Comparison of ENCODE assay signal across 12 mouse cellular contexts in genomic region chr4:24213262-24214036, GRCm38 (mm10).
DNase-seq lines count a peak whose midpoint lies in the region; ATAC-seq and TF ChIP-seq lines count a peak whose summit lies in the region.
"Had no signal": no experiment of that assay in that cellular context is flagged by ENCODE, and none has a peak within 500 bp of the region (broad histone marks: within the 10 kb centered on the region; RNA-seq: fewer than 3 reads in every experiment).

No protein-coding gene starts in this region.

- H3K4me1 ChIP-seq in hindbrain, embryonic 11.5 days (replicated peaks; ENCODE audit: control insufficient read depth, insufficient read depth, low read length), result no peaks in the 10 kb centered on the region
- peaks cover 5% of the 10 kb centered on the region; the same call in 1 of the 2 replicates for H3K4me1 ChIP-seq in midbrain, embryonic 16.5 days (ENCODE audit: control insufficient read depth, insufficient read depth, low read length)
- no peaks in the 10 kb centered on the region for H3K4me1 ChIP-seq in kidney, adult 2 months (ENCODE audit: control insufficient read depth, insufficient read depth, low read length)

- intact Hi-C loops in heart, postnatal 25 days (cut with DNase I), result no loop called here

- no peaks in the 10 kb centered on the region for H3K9me3 ChIP-seq in hindbrain, embryonic 11.5 days (ENCODE audit: control insufficient read depth, low read length)
- no peaks in the 10 kb centered on the region for H3K9me3 ChIP-seq in midbrain, embryonic 16.5 days (replicated peaks; ENCODE audit: control insufficient read depth, low read length, poor library complexity, severe bottlenecking)
- H3K9me3 ChIP-seq: G1E had no signal

- no peak for TF ChIP-seq POLR2A in kidney, adult 2 months (IDR thresholded peaks at IDR 0.05; ENCODE audit: low read depth, low read length)

- H3K4me2 ChIP-seq in hindbrain, embryonic 11.5 days (replicated peaks; ENCODE audit: low read depth, low read length), result no peak overlapping the region
- H3K4me2 ChIP-seq in midbrain, embryonic 16.5 days (ENCODE audit: low read length), result peak overlapping the region; percentile 0; the same call in 1 of the 2 replicates

- no peak overlapping the region; the same call in 1 of the 2 replicates for H3K27ac ChIP-seq in layer of hippocampus, adult 2 months
- no peak overlapping the region for H3K27ac ChIP-seq in hindbrain, embryonic 11.5 days (ENCODE audit: low read depth, low read length)
- no peak overlapping the region for H3K27ac ChIP-seq in midbrain, embryonic 16.5 days (ENCODE audit: low read length)
- H3K27ac ChIP-seq in kidney, adult 2 months (ENCODE audit: insufficient read depth, low read depth, low read length), result no peak overlapping the region

- H3K36me3 ChIP-seq in hindbrain, embryonic 11.5 days (ENCODE audit: control insufficient read depth, insufficient read depth, low read length), result no peaks in the 10 kb centered on the region
- H3K36me3 ChIP-seq in midbrain, embryonic 16.5 days (ENCODE audit: control insufficient read depth, insufficient read depth, low read length), result no peaks in the 10 kb centered on the region
- H3K36me3 ChIP-seq in kidney, adult 2 months (ENCODE audit: control insufficient read depth, insufficient read depth, low read length), result no peaks in the 10 kb centered on the region
- H3K36me3 ChIP-seq: G1E had no signal

- peak; percentile 11 to 30 for DNase-seq in layer of hippocampus, adult 2 months (ENCODE audit: low spot score in 2 of 2)
- no peak for DNase-seq in layer of hippocampus, postnatal 14 days (ENCODE audit: low spot score in 2 of 2)
- DNase-seq in embryo, embryonic 9.5 days (ENCODE audit: extremely low spot score), result peak; percentile 8
- peak; percentile 9 for DNase-seq in hindbrain, embryonic 11.5 days (ENCODE audit: low spot score)
- no peak for DNase-seq in kidney, adult 2 months
- no peak for DNase-seq in urinary bladder, postnatal 25 days (ENCODE audit: low spot score)
- DNase-seq in heart, postnatal 25 days (ENCODE audit: low spot score), result no peak
- DNase-seq: heart, adult 18-20 months; heart, postnatal 4 days had no signal

- ATAC-seq in hindbrain, embryonic 11.5 days (ENCODE audit: low FRiP score), result no peak
- peak; percentile 60; the same call in 1 of the 2 replicates for ATAC-seq in midbrain, embryonic 16.5 days
- ATAC-seq: activated CD4-positive, CD25-positive, alpha-beta regulatory T cell, adult 4 months had no signal

- TF ChIP-seq CTCF in layer of hippocampus, adult 2 months (conservative IDR thresholded peaks at IDR 0.05), result peak; percentile 33
- no peak for TF ChIP-seq CTCF in kidney, adult 2 months (conservative IDR thresholded peaks at IDR 0.05; ENCODE audit: insufficient read depth, insufficient read length, low read depth, low read length)

- WGBS in hindbrain, embryonic 11.5 days, result 64% methylated on average over 10 of the region's 10 CpGs
- 38% methylated on average over 10 of the region's 10 CpGs for WGBS in midbrain, embryonic 16.5 days
- 55% methylated on average over 10 of the region's 10 CpGs for WGBS in kidney, adult 2 months

- H3K4me3 ChIP-seq in layer of hippocampus, adult 2 months, result no peak overlapping the region
- no peak overlapping the region for H3K4me3 ChIP-seq in hindbrain, embryonic 11.5 days (ENCODE audit: low read depth, low read length)
- H3K4me3 ChIP-seq in midbrain, embryonic 16.5 days (ENCODE audit: low read depth, low read length), result no peak overlapping the region
- no peak overlapping the region for H3K4me3 ChIP-seq in kidney, adult 2 months (ENCODE audit: insufficient read depth, low read depth, low read length)

- H3K9ac ChIP-seq in hindbrain, embryonic 11.5 days (ENCODE audit: low read depth, low read length), result no peak overlapping the region
- H3K9ac ChIP-seq in midbrain, embryonic 16.5 days (ENCODE audit: low read depth, low read length), result no peak overlapping the region

- H3K27me3 ChIP-seq in hindbrain, embryonic 11.5 days (ENCODE audit: control insufficient read depth, insufficient read depth, low read length), result no peaks in the 10 kb centered on the region
- H3K27me3 ChIP-seq in midbrain, embryonic 16.5 days (ENCODE audit: control insufficient read depth, insufficient read depth, low read depth, low read length), result no peaks in the 10 kb centered on the region
- H3K27me3 ChIP-seq in kidney, adult 2 months (replicated peaks; ENCODE audit: control insufficient read depth, insufficient read depth, low read length), result no peaks in the 10 kb centered on the region

Comparison
In these comparisons a context has a peak if more than half of its experiments do, and no peak if none do; other contexts are left out.
1. DNase-seq: peak in layer of hippocampus, adult 2 months (2 of 2), embryo, embryonic 9.5 days (single experiment) and hindbrain, embryonic 11.5 days (single experiment); none in layer of hippocampus, postnatal 14 days (0 of 2), kidney, adult 2 months (single experiment), urinary bladder, postnatal 25 days (single experiment) and heart, postnatal 25 days (single experiment).